In the genomic region with DNA sequence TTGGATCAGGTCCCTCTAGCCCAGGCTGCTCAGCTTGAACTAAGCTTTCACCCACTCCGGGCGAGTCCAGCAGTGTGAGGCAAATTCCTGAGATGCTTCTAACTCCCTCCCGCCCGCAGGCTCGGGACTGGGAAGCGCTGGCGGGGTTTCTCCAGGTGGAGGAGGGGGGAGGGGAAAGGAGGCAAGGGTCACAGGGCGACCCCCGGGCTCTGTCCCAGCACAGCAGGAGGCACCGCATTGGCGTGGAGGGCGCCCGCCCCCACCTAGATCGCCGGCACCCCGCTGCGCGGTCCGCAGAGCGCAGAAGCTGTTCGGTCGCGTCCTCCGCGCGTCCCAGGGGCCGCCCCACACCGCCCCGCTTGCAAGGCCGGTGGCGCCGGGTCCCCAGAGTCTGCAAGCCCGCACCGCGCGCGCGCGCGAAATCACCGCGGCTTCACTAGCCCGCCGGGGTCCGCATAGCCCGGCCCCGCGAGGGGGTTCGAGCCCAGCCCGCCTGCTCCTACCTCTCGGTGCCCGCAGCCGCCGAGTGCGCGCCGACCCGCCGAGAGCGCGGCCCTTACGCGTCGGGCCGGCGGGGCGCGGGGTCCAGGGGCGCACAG, we compare ENCODE assay signal across 8 mouse cellular contexts.
DNase-seq lines count a peak whose midpoint lies in the region; ATAC-seq lines count a peak whose summit lies in the region.

No protein-coding gene starts in this region.

- peak; percentile 83 for DNase-seq in heart, embryonic 10.5 days (ENCODE audit: low spot score)
- no peak for DNase-seq in heart, adult 8-10 months (ENCODE audit: low spot score)
- peak; percentile 79 for DNase-seq in adrenal gland, adult 2 months
- DNase-seq in liver, embryonic 11.5 days (ENCODE audit: low spot score) = peak; percentile 67

- peak overlapping the region; percentile 86 for H3K4me3 ChIP-seq in heart, embryonic 10.5 days
- peak overlapping the region; percentile 82 for H3K4me3 ChIP-seq in embryonic facial prominence, embryonic 15.5 days (replicated peaks)
- peak overlapping the region; percentile 82 for H3K4me3 ChIP-seq in hindbrain, embryonic 15.5 days
- H3K4me3 ChIP-seq in liver, embryonic 11.5 days (ENCODE audit: low read depth, low read length) = peak overlapping the region; percentile 77
- peak overlapping the region; percentile 81 for H3K4me3 ChIP-seq in neural tube, embryonic 15.5 days (replicated peaks)

- peaks cover 58% of the 10 kb centered on the region for H3K4me1 ChIP-seq in heart, embryonic 10.5 days
- H3K4me1 ChIP-seq in embryonic facial prominence, embryonic 15.5 days = peaks cover 19% of the 10 kb centered on the region
- peaks cover 41% of the 10 kb centered on the region for H3K4me1 ChIP-seq in hindbrain, embryonic 15.5 days (replicated peaks)
- peaks cover 5% of the 10 kb centered on the region; the same call in 1 of the 2 replicates for H3K4me1 ChIP-seq in liver, embryonic 11.5 days (replicated peaks; ENCODE audit: control insufficient read depth, insufficient read depth, low read length)
- peaks cover 40% of the 10 kb centered on the region for H3K4me1 ChIP-seq in neural tube, embryonic 15.5 days

- peak overlapping the region; percentile 94 for H3K27ac ChIP-seq in heart, embryonic 10.5 days
- 0 out of 2 replicates have a peak overlapping the region, but pooled peaks have one; percentile 17 for H3K27ac ChIP-seq in embryonic facial prominence, embryonic 15.5 days (replicated peaks)
- H3K27ac ChIP-seq in hindbrain, embryonic 15.5 days (replicated peaks) = peak overlapping the region; percentile 63
- no peak overlapping the region for H3K27ac ChIP-seq in liver, embryonic 11.5 days (ENCODE audit: low read depth, low read length)
- H3K27ac ChIP-seq in neural tube, embryonic 15.5 days (replicated peaks) = peak overlapping the region; percentile 79

- peak overlapping the region; percentile 59 for H3K9ac ChIP-seq in embryonic facial prominence, embryonic 15.5 days
- peak overlapping the region; percentile 81 for H3K9ac ChIP-seq in hindbrain, embryonic 15.5 days
- H3K9ac ChIP-seq in liver, embryonic 11.5 days (ENCODE audit: low read depth, low read length) = peak overlapping the region; percentile 58
- H3K9ac ChIP-seq in neural tube, embryonic 15.5 days (replicated peaks) = peak overlapping the region; percentile 90

- H3K36me3 ChIP-seq in heart, embryonic 10.5 days = no peaks in the 10 kb centered on the region
- no peaks in the 10 kb centered on the region for H3K36me3 ChIP-seq in embryonic facial prominence, embryonic 15.5 days
- no peaks in the 10 kb centered on the region for H3K36me3 ChIP-seq in hindbrain, embryonic 15.5 days
- H3K36me3 ChIP-seq in liver, embryonic 11.5 days (ENCODE audit: control insufficient read depth, insufficient read depth, low read length) = no peaks in the 10 kb centered on the region
- H3K36me3 ChIP-seq in neural tube, embryonic 15.5 days = no peaks in the 10 kb centered on the region; the same call in 1 of the 2 replicates

- WGBS in heart, embryonic 10.5 days = under 1% methylated on average over 67 of the region's 69 CpGs
- WGBS in embryonic facial prominence, embryonic 15.5 days = 1% methylated on average over 68 of the region's 69 CpGs
- WGBS in hindbrain, embryonic 15.5 days = under 1% methylated on average over 63 of the region's 69 CpGs
- 1% methylated on average over 69 of the region's 69 CpGs for WGBS in liver, embryonic 11.5 days
- under 1% methylated on average over 50 of the region's 69 CpGs for WGBS in neural tube, embryonic 15.5 days

- ATAC-seq in embryonic facial prominence, embryonic 15.5 days (ENCODE audit: insufficient number of reproducible peaks, low FRiP score, low TSS enrichment, low read depth) = peak; percentile 63; the same call in 1 of the 2 replicates
- ATAC-seq in hindbrain, embryonic 15.5 days (ENCODE audit: low FRiP score, low read depth) = peak; percentile 58
- ATAC-seq in liver, embryonic 11.5 days (replicated peaks; ENCODE audit: low FRiP score) = peak; percentile 42
- peak; percentile 70 for ATAC-seq in neural tube, embryonic 15.5 days (ENCODE audit: low FRiP score)
- no peak for ATAC-seq in monocyte, adult 5-6 weeks (replicated peaks; ENCODE audit: insufficient number of reproducible peaks, low FRiP score, low TSS enrichment, poor library complexity, severe bottlenecking)

- H3K9me3 ChIP-seq in heart, embryonic 10.5 days = no peaks in the 10 kb centered on the region
- H3K9me3 ChIP-seq in embryonic facial prominence, embryonic 15.5 days (replicated peaks) = no peaks in the 10 kb centered on the region
- H3K9me3 ChIP-seq in hindbrain, embryonic 15.5 days = no peaks in the 10 kb centered on the region
- no peaks in the 10 kb centered on the region for H3K9me3 ChIP-seq in liver, embryonic 11.5 days (ENCODE audit: control insufficient read depth, low read length)
- H3K9me3 ChIP-seq in neural tube, embryonic 15.5 days (replicated peaks) = no peaks in the 10 kb centered on the region

- H3K4me2 ChIP-seq in embryonic facial prominence, embryonic 15.5 days (replicated peaks) = peak overlapping the region; percentile 94
- peak overlapping the region; percentile 95 for H3K4me2 ChIP-seq in hindbrain, embryonic 15.5 days
- peak overlapping the region; percentile 96 for H3K4me2 ChIP-seq in liver, embryonic 11.5 days
- H3K4me2 ChIP-seq in neural tube, embryonic 15.5 days = peak overlapping the region; percentile 93

- H3K27me3 ChIP-seq in heart, embryonic 10.5 days (ENCODE audit: insufficient read depth, poor library complexity, severe bottlenecking) = no peaks in the 10 kb centered on the region; the same call in 1 of the 2 replicates
- H3K27me3 ChIP-seq in embryonic facial prominence, embryonic 15.5 days = no peaks in the 10 kb centered on the region
- no peaks in the 10 kb centered on the region for H3K27me3 ChIP-seq in hindbrain, embryonic 15.5 days
- H3K27me3 ChIP-seq in liver, embryonic 11.5 days (replicated peaks; ENCODE audit: control insufficient read depth, insufficient read depth, low read length) = peaks cover 33% of the 10 kb centered on the region
- no peaks in the 10 kb centered on the region for H3K27me3 ChIP-seq in neural tube, embryonic 15.5 days (replicated peaks)
